Mouse (Mus musculus): ENCODE results near the gene D630023F18Rik. TPM values are rescaled to one million over a fixed set of nuclear protein-coding genes. Genes with fewer than 3 reads are reported as not detected.

D630023F18Rik gene
- polyA plus RNA-seq, 1 experiment from 2014 or later: not detected

DNA sequence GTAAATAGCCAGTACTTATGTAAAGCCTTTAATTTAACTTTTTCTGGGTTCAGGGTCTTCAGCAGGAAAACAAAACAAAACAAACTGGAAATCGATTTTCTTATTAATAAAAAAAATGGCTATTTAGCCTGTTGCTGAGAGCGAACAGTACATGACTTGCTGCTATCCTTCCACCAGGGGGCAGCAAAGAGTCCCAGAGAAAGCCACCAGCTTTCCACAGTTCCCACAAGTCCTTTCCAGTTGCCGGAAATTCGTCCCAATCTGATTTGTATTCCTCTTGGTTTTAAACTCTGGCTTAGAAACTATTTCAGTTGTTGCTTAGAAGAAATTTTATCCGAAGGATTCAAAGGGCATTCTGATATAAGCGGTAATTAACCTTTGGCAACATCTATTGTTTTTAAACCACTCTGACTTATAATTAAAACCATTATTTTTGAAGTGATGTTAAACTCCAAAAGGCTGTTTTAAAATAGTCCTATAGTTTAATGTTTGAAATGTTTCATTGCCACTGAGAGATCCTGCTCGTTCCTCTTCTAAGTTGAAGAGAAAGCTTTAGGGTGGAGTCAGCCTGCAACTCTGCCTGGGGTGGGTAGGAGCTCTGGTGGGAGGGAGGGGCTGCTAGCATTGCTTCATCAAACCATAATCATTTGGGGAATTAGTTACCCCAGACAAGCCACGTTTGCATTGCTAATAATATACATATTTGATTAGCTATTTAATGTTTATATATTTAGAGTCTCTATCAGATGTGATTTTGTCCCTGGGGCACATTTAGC lies 10.8 kb downstream of the D630023F18Rik start:
- Histone ChIP-seq H3K4me3 (ENCODE audit: low read depth, low read length) (no peak overlapping the region; the same call in 1 of the 2 replicates), H3K4me1 (ENCODE audit: insufficient read depth) (no peaks in the 10 kb centered on the region), H3K4me2 (peak overlapping the region; percentile 50), H3K36me3 (ENCODE audit: insufficient read depth) (no peaks in the 10 kb centered on the region), H3K9me3 (ENCODE audit: low read depth, low read length) (no peaks in the 10 kb centered on the region), H3K27ac (ENCODE audit: low read depth) (no peak overlapping the region), H3K9ac (no peak overlapping the region), H3K27me3 (ENCODE audit: insufficient read depth, low read length) (no peaks in the 10 kb centered on the region)
- DNase-seq (peak; percentile 94), ATAC-seq (ENCODE audit: insufficient read depth) (peak; percentile 80)
- 10% methylated on average over 8 of the region's 8 CpGs for WGBS
- TF ChIP-seq CTCF (IDR thresholded peaks at IDR 0.05; ENCODE audit: low read depth): peak; percentile 92

GRCm38 (mm10) chr1:65109756-65110435 lies 13.1 kb downstream of the D630023F18Rik start:
- H3K4me1 ChIP-seq (ENCODE audit: insufficient read depth): no peaks in the 10 kb centered on the region
- no peaks in the 10 kb centered on the region for H3K9me3 ChIP-seq (ENCODE audit: low read depth, low read length)
- H3K27ac ChIP-seq (ENCODE audit: low read depth): no peak overlapping the region
- no peak overlapping the region for H3K4me2 ChIP-seq
- no peak for TF ChIP-seq CTCF (IDR thresholded peaks at IDR 0.05; ENCODE audit: low read depth)
- DNase-seq (no peak), ATAC-seq (ENCODE audit: insufficient read depth) (no peak)
- no peak overlapping the region for H3K4me3 ChIP-seq (ENCODE audit: low read depth, low read length)
- WGBS: 61% methylated on average over 25 of the region's 25 CpGs
- H3K36me3 ChIP-seq (ENCODE audit: insufficient read depth): no peaks in the 10 kb centered on the region
- H3K9ac ChIP-seq: no peak overlapping the region
- no peaks in the 10 kb centered on the region for H3K27me3 ChIP-seq (ENCODE audit: insufficient read depth, low read length)

GRCm38 (mm10) chr1:65109196-65109595 lies 13.8 kb downstream of the D630023F18Rik start:
- H3K4me2 ChIP-seq: no peak overlapping the region
- no peak for TF ChIP-seq CTCF (IDR thresholded peaks at IDR 0.05; ENCODE audit: low read depth)

DNA sequence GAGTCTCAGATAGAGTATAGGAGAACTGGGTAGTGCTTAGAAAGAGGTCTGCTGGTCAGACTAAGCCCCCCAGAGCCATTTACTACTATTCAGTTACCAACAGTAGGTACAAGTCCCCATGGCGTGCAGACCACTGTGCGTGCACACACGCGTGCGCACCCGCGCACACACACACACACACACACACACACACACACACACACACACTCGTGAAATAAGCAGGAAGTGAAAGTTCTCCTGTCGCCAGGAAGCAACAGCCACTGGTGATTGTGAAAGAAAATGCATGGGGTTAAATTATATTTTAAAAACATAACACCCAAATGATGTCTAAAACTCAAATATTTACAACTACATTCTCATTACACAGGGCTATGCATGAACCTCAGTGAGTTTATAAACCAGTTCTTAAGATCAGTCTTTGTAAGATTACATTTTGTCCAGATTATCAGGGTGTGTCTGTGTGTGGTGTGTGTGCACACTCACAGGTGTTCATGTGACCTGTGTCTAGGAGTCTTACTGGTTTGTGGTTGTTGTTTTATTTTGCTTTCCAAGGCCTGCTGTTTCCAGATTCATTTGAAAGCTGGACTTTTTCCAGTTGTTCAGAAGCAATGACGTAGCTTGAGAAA lies 15.2 kb downstream of the D630023F18Rik start:
- H3K9me3 ChIP-seq (ENCODE audit: low read depth, low read length): no peaks in the 10 kb centered on the region
- DNase-seq (no peak), ATAC-seq (ENCODE audit: insufficient read depth) (no peak)
- WGBS: 85% methylated on average over 10 of the region's 10 CpGs
- H3K4me1 ChIP-seq (ENCODE audit: insufficient read depth): no peaks in the 10 kb centered on the region
- H3K27ac ChIP-seq (ENCODE audit: low read depth): no peak overlapping the region
- no peaks in the 10 kb centered on the region for H3K27me3 ChIP-seq (ENCODE audit: insufficient read depth, low read length)
- H3K36me3 ChIP-seq (ENCODE audit: insufficient read depth): no peaks in the 10 kb centered on the region
- no peak overlapping the region for H3K4me2 ChIP-seq
- no peak for TF ChIP-seq CTCF (IDR thresholded peaks at IDR 0.05; ENCODE audit: low read depth)
- no peak overlapping the region for H3K4me3 ChIP-seq (ENCODE audit: low read depth, low read length)
- no peak overlapping the region for H3K9ac ChIP-seq

More at GRCm38 (mm10) chr1:65109196-65109595, 13.8 kb downstream of the D630023F18Rik start:
- DNase-seq: no peak
- H3K27me3 ChIP-seq (ENCODE audit: insufficient read depth, low read length): no peaks in the 10 kb centered on the region
- H3K9ac ChIP-seq: no peak overlapping the region
- ATAC-seq (ENCODE audit: insufficient read depth): no peak
- H3K4me3 ChIP-seq (ENCODE audit: low read depth, low read length): no peak overlapping the region
- no peaks in the 10 kb centered on the region for H3K36me3 ChIP-seq (ENCODE audit: insufficient read depth)
- H3K27ac ChIP-seq (ENCODE audit: low read depth): no peak overlapping the region
- H3K9me3 ChIP-seq (ENCODE audit: low read depth, low read length): no peaks in the 10 kb centered on the region
- WGBS: 85% methylated on average over 8 of the region's 8 CpGs
- H3K4me1 ChIP-seq (ENCODE audit: insufficient read depth): no peaks in the 10 kb centered on the region

- H3K9ac ChIP-seq: no peak within 1 kb of the TSS
- H3K4me1 ChIP-seq (ENCODE audit: insufficient read depth): no peaks in the 10 kb centered on the region
- ATAC-seq (ENCODE audit: insufficient read depth) (no peak), DNase-seq (no peak)
- H3K27ac ChIP-seq (ENCODE audit: low read depth): no peak within 1 kb of the TSS
- WGBS: 81% methylated on average over 11 of the region's 11 CpGs
- no peaks in the 10 kb centered on the region for H3K27me3 ChIP-seq (ENCODE audit: insufficient read depth, low read length)
- no peaks in the 10 kb centered on the region for H3K9me3 ChIP-seq (ENCODE audit: low read depth, low read length)
- no peak for TF ChIP-seq CTCF (IDR thresholded peaks at IDR 0.05; ENCODE audit: low read depth)
- no peak within 1 kb of the TSS for H3K4me2 ChIP-seq
- H3K36me3 ChIP-seq (ENCODE audit: insufficient read depth): no peaks in the 10 kb centered on the region
- H3K4me3 ChIP-seq (ENCODE audit: low read depth, low read length): no peak within 1 kb of the TSS
These were observed 19.7 kb downstream of the D630023F18Rik start, which contains the start of gene Cryga for GRCm38 (mm10) chr1:65103273-65103672. Gene Cryga (minus strand): TSS chr1:65103373.

DNA sequence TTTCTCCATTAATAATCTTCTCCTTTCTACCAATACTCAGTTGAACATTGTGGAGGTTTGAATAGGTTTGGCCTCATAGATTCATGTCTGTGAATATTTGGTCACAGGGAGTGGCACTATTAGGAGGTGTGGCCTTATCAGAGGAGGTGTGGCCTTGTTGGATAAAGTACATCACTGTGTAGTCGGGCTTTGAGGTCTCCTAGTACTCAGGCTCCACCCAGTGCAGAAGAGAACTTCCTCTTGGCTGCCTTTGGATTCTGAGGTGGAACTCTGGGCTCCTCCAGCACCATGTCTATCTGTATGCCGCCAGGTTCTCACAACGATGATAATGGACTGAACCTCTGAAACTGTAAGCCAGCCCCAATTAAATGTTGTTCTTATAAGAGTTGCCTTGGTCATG lies 26.1 kb downstream of the D630023F18Rik start:
- TF ChIP-seq CTCF (IDR thresholded peaks at IDR 0.05; ENCODE audit: low read depth): no peak
- Histone ChIP-seq H3K9me3 (ENCODE audit: low read depth, low read length) (no peaks in the 10 kb centered on the region), H3K36me3 (ENCODE audit: insufficient read depth) (no peaks in the 10 kb centered on the region), H3K9ac (no peak overlapping the region), H3K4me2 (no peak overlapping the region), H3K27ac (ENCODE audit: low read depth) (no peak overlapping the region), H3K4me1 (ENCODE audit: insufficient read depth) (no peaks in the 10 kb centered on the region), H3K27me3 (ENCODE audit: insufficient read depth, low read length) (no peaks in the 10 kb centered on the region), H3K4me3 (ENCODE audit: low read depth, low read length) (no peak overlapping the region)
- ATAC-seq (ENCODE audit: insufficient read depth): no peak
- DNase-seq: no peak
- 78% methylated on average over 3 of the region's 3 CpGs for WGBS

DNA sequence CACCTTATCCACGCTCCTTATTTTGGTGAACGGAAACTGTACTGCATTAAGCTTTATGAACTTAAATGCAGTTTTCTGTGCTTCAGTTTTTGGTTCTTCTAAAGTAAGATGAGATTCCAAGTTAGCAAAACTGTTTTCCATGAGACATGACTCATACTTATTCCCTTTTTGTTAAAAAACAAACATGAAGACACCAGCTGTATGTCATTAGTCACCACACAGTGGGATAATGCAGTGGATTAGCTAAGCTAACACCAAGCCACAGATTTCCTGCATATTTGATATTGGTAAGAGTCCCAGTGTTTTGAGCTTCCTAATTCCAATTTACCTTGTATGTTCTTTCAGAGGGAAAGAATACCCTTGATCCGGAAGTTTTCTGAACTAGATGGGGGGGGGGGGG lies 31.4 kb downstream of the D630023F18Rik start:
- no peak for ATAC-seq (ENCODE audit: insufficient read depth)
- TF ChIP-seq CTCF (IDR thresholded peaks at IDR 0.05; ENCODE audit: low read depth): no peak
- Histone ChIP-seq H3K9me3 (ENCODE audit: low read depth, low read length) (no peaks in the 10 kb centered on the region), H3K4me1 (ENCODE audit: insufficient read depth) (no peaks in the 10 kb centered on the region), H3K4me2 (no peak overlapping the region), H3K4me3 (ENCODE audit: low read depth, low read length) (no peak overlapping the region), H3K9ac (no peak overlapping the region), H3K27me3 (ENCODE audit: insufficient read depth, low read length) (no peaks in the 10 kb centered on the region), H3K27ac (ENCODE audit: low read depth) (no peak overlapping the region), H3K36me3 (ENCODE audit: insufficient read depth) (no peaks in the 10 kb centered on the region)
- DNase-seq: no peak
- WGBS: 91% methylated on average over 3 of the region's 3 CpGs
